In genomic region chr5:36910980-36911379, GRCm38 (mm10) we compare ENCODE assay signal across 15 mouse cellular contexts. TPM values are rescaled to one million over a fixed set of nuclear protein-coding genes. Genes with fewer than 3 reads are reported as not detected.
A peak's percentile ranks its signal among the peaks of the same experiment; 100 is the strongest.
DNase-seq lines count a peak whose midpoint lies in the region; ATAC-seq lines count a peak whose summit lies in the region.
"Had no signal": no experiment of that assay in that cellular context is flagged by ENCODE, and none has a peak within 500 bp of the region (broad histone marks: within the 10 kb centered on the region; RNA-seq: fewer than 3 reads in every experiment).

No protein-coding gene starts in this region.

- peaks cover 32% of the 10 kb centered on the region for H3K4me1 ChIP-seq in forebrain, embryonic 13.5 days
- H3K4me1 ChIP-seq in neural tube, embryonic 14.5 days (ENCODE audit: control insufficient read depth, insufficient read depth, low read length), result peaks cover 26% of the 10 kb centered on the region

- H3K27ac ChIP-seq in forebrain, embryonic 13.5 days, result peak overlapping the region; percentile 57
- H3K27ac ChIP-seq in neural tube, embryonic 14.5 days (ENCODE audit: low read depth, low read length), result peak overlapping the region; percentile 66

- H3K9ac ChIP-seq in forebrain, embryonic 13.5 days, result no peak overlapping the region
- H3K9ac ChIP-seq in neural tube, embryonic 14.5 days (replicated peaks; ENCODE audit: low read depth, low read length), result no peak overlapping the region
- H3K9ac ChIP-seq: liver, postnatal 0 days had no signal

- WGBS in forebrain, embryonic 13.5 days, result 13% methylated on average over 7 of the region's 7 CpGs
- 11% methylated on average over 7 of the region's 7 CpGs for WGBS in neural tube, embryonic 14.5 days

- H3K4me2 ChIP-seq in forebrain, embryonic 13.5 days, result no peak overlapping the region
- 0 out of 2 replicates have a peak overlapping the region, but pooled peaks have one; percentile 14 for H3K4me2 ChIP-seq in neural tube, embryonic 14.5 days (ENCODE audit: low read depth, low read length)

- no peaks in the 10 kb centered on the region for H3K9me3 ChIP-seq in forebrain, embryonic 13.5 days (replicated peaks)
- H3K9me3 ChIP-seq in neural tube, embryonic 14.5 days (ENCODE audit: control insufficient read depth, low read length), result no peaks in the 10 kb centered on the region

- H3K27me3 ChIP-seq in forebrain, embryonic 13.5 days, result no peaks in the 10 kb centered on the region
- no peaks in the 10 kb centered on the region for H3K27me3 ChIP-seq in neural tube, embryonic 14.5 days (ENCODE audit: control insufficient read depth, insufficient read depth, low read length)

- peak; percentile 58 for DNase-seq in cerebellum, adult 9-10 months
- no peak for DNase-seq in cerebellum, adult 11-12 months
- peak; percentile 76 for DNase-seq in left cerebral cortex, postnatal 4 days
- no peak for DNase-seq in left cerebral cortex, adult 9 months (ENCODE audit: low spot score in 2 of 2)
- DNase-seq in gastrocnemius, adult 18-20 months (ENCODE audit: low spot score), result no peak
- DNase-seq in lung, adult 18-20 months, result no peak
- DNase-seq: adrenal gland, postnatal 10 days; cerebellum, postnatal 36 days; heart, adult 11 months; liver, postnatal 0 days; thymus, postnatal 4 days had no signal

- H3K4me3 ChIP-seq in forebrain, embryonic 13.5 days, result no peak overlapping the region
- no peak overlapping the region for H3K4me3 ChIP-seq in neural tube, embryonic 14.5 days (ENCODE audit: low read depth, low read length)

- H3K36me3 ChIP-seq in forebrain, embryonic 13.5 days (ENCODE audit: poor library complexity, severe bottlenecking), result no peaks in the 10 kb centered on the region
- no peaks in the 10 kb centered on the region for H3K36me3 ChIP-seq in neural tube, embryonic 14.5 days (ENCODE audit: control insufficient read depth, insufficient read depth, low read length)

- intact Hi-C loops in left cerebral cortex, postnatal 4 days (cut with DNase I), result no loop called here

- ATAC-seq in forebrain, embryonic 13.5 days, result peak; percentile 41; the same call in 1 of the 2 replicates
- ATAC-seq in neural tube, embryonic 14.5 days (ENCODE audit: low read depth), result peak; percentile 65
- ATAC-seq: liver, postnatal 0 days had no signal

RNA-seq across cellular contexts. Expression of gene Ppp2r2c, which starts 42.7 kb away (rescaled TPM):
- 100 to 1,000 TPM; 271 to 272 TPM for total RNA-seq in left cerebral cortex, postnatal 4 days (2021)
- 8.8 and 9.0 TPM in 2 replicates for polyA plus RNA-seq in forebrain, embryonic 13.5 days (2015; fragmentation: Nextera tagmentation; extraction: Ambion mirVana)
- 64.1 and 67.0 TPM in 2 replicates for polyA plus RNA-seq in neural tube, embryonic 14.5 days (2014; fragmentation: Nextera tagmentation; extraction: Ambion mirVana)
- total RNA-seq in gastrocnemius, adult 18-20 months (2021), result under 1 TPM; 0.55 to 0.74 TPM
- total RNA-seq: monocyte, adult 5-6 weeks had no signal
- polyA plus RNA-seq: kidney, embryonic 14.5 days; liver, postnatal 0 days had no signal

Comparison
In these comparisons a context has a peak if more than half of its experiments do, and no peak if none do; other contexts are left out.
1. DNase-seq: peak in cerebellum, adult 9-10 months (single experiment) and left cerebral cortex, postnatal 4 days (single experiment); none in cerebellum, adult 11-12 months (single experiment), left cerebral cortex, adult 9 months (0 of 2), gastrocnemius, adult 18-20 months (single experiment) and lung, adult 18-20 months (0 of 2).
2. RNA of gene Ppp2r2c, which starts 42.7 kb away (total RNA-seq): 271 to 272 TPM in left cerebral cortex, postnatal 4 days; 0.55 to 0.74 TPM in gastrocnemius, adult 18-20 months; every median in the first group is over 100 times any median in the second.